Mouse (Mus musculus) skeletal muscle tissue, adult 2 months (tissue): ENCODE data around the gene Cavin3.
"Not testable (repeated sequence)": the region's sequence is repeated elsewhere in the genome, so short reads cannot be mapped to it uniquely, and the experiment has no call there.

Experiments
- DNase-seq: peaks from one replicate; pipeline ENCODE4 v3.0.0-alpha.2; 2012; ENCODE audit warnings: low read depth, low spot score

The Cavin3 gene

GRCm38 (mm10) chr7:105480561-105481504 is 1.3 kb downstream of the Cavin3 start:
- DNase-seq, result peak; percentile 79

DNA sequence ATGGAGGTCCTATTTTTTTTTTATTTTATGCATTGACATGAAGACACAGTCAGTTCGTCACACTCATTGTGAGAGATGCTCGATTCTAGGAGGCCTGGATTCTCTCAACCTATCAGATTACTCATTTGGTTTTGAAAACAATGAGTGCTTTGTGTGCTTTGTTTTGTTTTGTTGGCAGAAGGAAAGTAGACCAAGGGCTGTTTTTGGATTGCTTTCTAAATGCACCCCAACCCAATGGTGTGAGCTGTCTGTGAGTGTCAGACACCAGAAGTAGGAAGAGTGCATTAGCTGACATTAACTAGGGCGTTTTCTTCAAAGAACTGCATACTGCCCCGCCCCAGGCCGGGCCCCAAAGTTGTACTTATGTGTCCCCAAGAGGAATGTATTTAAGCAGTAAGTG is 2.0 kb downstream of the Cavin3 start:
- DNase-seq, result no peak

GRCm38 (mm10) chr7:105479232-105479631 is 2.9 kb downstream of the Cavin3 start:
- no peak for DNase-seq

DNA sequence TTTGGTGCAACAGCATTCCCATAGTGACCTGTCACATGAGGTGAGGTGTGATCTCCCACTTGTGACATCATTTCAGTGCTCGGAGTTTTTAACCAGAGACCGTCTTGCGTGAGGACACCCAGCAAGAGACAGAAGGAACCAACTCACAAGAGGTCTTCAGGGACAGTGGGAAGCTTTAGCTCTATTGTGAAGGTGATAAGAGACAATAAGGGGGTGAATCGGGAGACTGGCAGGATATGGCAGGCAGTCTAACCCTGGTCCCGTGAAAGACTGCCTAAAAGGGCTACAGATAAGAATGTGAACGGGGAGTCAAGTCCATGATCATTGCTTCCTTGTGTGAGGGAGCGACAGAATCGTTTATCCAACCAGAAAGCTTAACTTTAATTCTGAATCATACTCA is 3.8 kb downstream of the Cavin3 start:
- no peak for DNase-seq

- peak; percentile 48 for DNase-seq
Observed at GRCm38 (mm10) chr7:105477841-105478240, 4.3 kb downstream of the Cavin3 start.

- DNase-seq, result no peak
Observed at GRCm38 (mm10) chr7:105477433-105477700, 4.7 kb downstream of the Cavin3 start.

DNA sequence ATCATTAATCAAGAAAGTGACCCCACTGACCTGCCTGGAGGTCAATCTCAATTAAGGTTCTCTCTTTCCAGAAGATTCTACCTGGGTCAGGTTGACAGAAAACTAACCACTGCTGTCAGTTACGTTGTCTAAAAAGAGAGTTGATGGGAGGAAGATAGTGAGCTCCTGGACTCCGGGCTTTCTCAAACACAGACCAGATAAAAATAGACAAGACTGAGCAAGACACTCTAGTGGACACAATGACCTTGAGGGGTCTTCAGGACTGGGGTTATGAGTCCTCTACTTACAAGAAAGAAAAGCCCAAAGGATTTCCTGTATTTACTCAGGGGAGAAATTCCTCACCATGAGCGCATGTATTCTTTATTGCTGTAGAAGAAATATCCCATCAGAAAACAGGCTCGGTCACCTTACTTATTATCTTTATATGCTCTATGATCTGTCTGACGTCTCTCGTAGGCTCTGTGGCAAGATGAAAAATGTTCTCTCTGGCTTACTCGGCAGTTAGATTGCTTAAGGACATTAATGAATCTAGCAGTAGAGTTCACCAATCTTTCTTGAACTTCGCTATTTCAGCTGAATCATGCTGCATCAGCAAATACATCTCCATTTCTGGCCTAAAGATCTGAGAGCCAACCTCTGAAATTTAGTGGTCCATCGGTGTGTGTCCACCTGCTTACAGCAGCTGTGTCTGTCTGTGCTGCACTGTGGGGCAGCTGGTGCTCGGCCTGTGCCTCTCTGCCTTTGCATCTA is 5.2 kb downstream of the Cavin3 start:
- DNase-seq, result no peak

- DNase-seq, result no peak
Observed at GRCm38 (mm10) chr7:105475396-105475949, 6.6 kb downstream of the Cavin3 start.

DNA sequence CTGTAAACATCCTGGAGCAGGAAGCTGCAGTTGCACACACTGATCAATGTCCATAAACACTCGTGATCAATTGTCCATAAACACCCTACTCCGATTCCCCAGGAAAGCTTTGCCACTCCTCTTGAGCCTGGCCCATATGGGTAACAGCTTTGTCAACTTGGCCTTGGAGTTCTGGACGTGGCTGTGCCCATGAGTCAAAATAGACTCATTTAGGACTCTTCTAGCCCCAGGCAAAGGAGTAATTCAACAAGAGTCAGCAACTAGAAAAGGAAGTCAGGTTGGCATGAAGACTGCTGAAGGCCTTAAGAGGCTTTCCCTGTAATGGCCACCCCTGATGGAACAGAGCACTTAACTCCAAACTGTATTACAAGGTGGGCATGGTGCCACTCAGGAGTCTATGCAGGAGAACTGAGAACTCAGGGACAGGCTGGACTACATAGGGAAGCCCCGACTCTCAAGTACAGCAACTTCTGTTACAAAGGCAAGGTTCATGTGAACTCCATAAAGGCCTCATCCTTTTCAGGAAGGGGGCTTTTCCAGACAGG is 7.3 kb downstream of the Cavin3 start:
- no peak for DNase-seq

- DNase-seq, result no peak
Observed at GRCm38 (mm10) chr7:105472607-105473006, 9.5 kb downstream of the Cavin3 start.

GRCm38 (mm10) chr7:105465505-105465904 is 16.6 kb downstream of the Cavin3 start:
- not testable (repeated sequence) for DNase-seq

GRCm38 (mm10) chr7:105458546-105458945 is 23.6 kb downstream of the Cavin3 start:
- DNase-seq, result no peak

DNA sequence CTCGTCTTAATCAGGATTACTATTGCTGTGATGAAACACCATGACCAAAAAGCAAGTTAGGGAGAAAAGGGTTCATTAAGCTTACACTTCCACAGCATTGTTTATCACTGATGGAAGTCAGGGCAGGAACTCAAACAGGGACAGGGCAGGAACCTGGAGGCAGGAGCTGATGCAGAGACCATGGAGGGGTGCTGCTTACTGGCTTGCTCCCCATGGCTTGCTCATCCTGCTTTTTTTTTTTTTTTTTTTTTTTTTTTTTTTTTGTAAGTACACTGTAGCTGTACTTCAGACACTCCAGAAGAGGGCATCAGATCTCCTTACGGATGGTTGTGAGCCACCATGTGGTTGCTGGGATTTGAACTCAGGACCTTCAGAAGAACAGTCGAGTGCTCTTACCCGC is 28.8 kb downstream of the Cavin3 start:
- not testable (repeated sequence) for DNase-seq

- no peak for DNase-seq
Observed at GRCm38 (mm10) chr7:105445076-105445475, 37.0 kb downstream of the Cavin3 start.

DNA sequence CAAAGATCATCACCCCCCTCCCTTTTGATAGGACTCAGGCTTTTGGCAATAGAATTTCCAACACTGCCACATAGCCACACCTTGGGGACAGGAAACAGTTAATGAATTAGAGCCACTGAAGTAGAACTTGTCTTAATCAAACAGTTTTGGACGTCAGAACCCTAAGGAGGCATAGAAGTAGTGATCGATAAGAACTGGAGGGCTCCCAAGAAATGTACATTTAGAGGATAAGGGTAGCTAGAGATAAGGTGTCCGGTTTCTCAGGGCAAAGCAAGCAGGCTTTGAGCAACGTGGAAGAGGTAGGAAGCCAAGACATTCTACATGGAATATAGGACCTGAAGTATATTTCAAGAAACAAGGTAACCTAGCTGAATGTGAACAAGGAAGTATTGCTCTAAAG is 40.7 kb downstream of the Cavin3 start:
- no peak for DNase-seq

GRCm38 (mm10) chr7:105437979-105438772 is 43.9 kb downstream of the Cavin3 start:
- no peak for DNase-seq

- no peak for DNase-seq
Observed at GRCm38 (mm10) chr7:105434798-105435197, 47.3 kb downstream of the Cavin3 start.

- no peak for DNase-seq
Observed at GRCm38 (mm10) chr7:105433859-105434258, 48.2 kb downstream of the Cavin3 start.

- DNase-seq, result no peak
Observed at GRCm38 (mm10) chr7:105432058-105432457, 50.0 kb downstream of the Cavin3 start.
